8 mouse cellular contexts compared by ENCODE assay signal in the genomic region with DNA sequence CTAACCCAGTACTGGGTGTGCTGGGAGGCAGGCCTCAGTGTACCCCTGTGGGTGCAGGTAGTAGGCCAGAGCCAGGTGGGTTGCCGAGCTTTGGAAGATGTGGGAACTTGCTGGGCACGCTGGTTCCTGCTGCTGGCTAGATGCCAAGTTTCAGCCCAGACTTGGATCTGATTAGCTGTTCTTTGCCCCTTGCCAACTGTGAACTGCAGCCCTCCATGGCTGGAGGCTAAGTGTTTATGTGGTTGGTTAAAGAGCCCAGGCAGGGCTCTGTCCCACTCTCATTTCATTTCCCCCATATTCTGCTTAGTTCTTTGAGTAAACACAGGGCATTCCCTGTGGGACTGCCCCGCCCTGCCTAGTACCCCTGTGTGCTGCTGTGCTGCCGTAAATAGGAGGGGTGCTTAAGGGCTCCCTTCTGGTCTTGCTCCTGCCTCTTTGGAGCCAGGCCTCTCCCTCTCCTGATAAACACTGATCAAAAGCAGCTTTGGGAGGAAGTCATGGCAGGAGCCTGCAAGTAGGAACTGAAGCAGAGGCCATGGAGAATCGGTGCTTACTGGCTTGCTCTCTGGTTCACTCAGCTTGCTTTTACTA.
A peak's percentile ranks its signal among the peaks of the same experiment; 100 is the strongest.
DNase-seq lines count a peak whose midpoint lies in the region; ATAC-seq lines count a peak whose summit lies in the region.

No protein-coding gene starts in this region.

- H3K36me3 ChIP-seq in kidney, embryonic 14.5 days (ENCODE audit: control insufficient read depth, insufficient read depth, low read length) = peaks cover 5% of the 10 kb centered on the region; the same call in 1 of the 2 replicates
- no peaks in the 10 kb centered on the region for H3K36me3 ChIP-seq in neural tube, embryonic 13.5 days

- H3K9ac ChIP-seq in kidney, embryonic 14.5 days (ENCODE audit: low read depth, low read length) = no peak overlapping the region; the same call in 1 of the 2 replicates
- H3K9ac ChIP-seq in neural tube, embryonic 13.5 days = peak overlapping the region; percentile 58

- peak; percentile 55 for DNase-seq in adrenal gland, postnatal 14 days
- DNase-seq in adrenal gland, adult 18-20 months (ENCODE audit: low spot score in 2 of 2) = no peak
- DNase-seq in ovary, postnatal 36 days (ENCODE audit: low spot score) = peak; percentile 26
- DNase-seq in ovary, postnatal 14 days (ENCODE audit: low spot score) = no peak
- DNase-seq in right cerebral cortex, postnatal 25 days = no peak

- no peak; the same call in 1 of the 2 replicates for ATAC-seq in kidney, embryonic 14.5 days (ENCODE audit: low FRiP score, low TSS enrichment)
- no peak for ATAC-seq in neural tube, embryonic 13.5 days (ENCODE audit: low read depth)
- no peak for ATAC-seq in megakaryocyte-erythroid progenitor cell, adult 5-6 weeks (replicated peaks; ENCODE audit: low FRiP score, low TSS enrichment, poor library complexity, severe bottlenecking)

- no peaks in the 10 kb centered on the region for H3K9me3 ChIP-seq in kidney, embryonic 14.5 days (ENCODE audit: control insufficient read depth, low read length)
- H3K9me3 ChIP-seq in neural tube, embryonic 13.5 days = no peaks in the 10 kb centered on the region

- H3K4me2 ChIP-seq in kidney, embryonic 14.5 days (replicated peaks; ENCODE audit: low read depth, low read length) = no peak overlapping the region
- no peak overlapping the region for H3K4me2 ChIP-seq in neural tube, embryonic 13.5 days

- H3K4me1 ChIP-seq in kidney, embryonic 14.5 days (ENCODE audit: control insufficient read depth, insufficient read depth, low read length) = peaks cover 71% of the 10 kb centered on the region
- peaks cover 99% of the 10 kb centered on the region for H3K4me1 ChIP-seq in neural tube, embryonic 13.5 days (replicated peaks)

- WGBS in kidney, embryonic 14.5 days = 55% methylated on average over 5 of the region's 5 CpGs
- 36% methylated on average over 5 of the region's 5 CpGs for WGBS in neural tube, embryonic 13.5 days

- H3K27ac ChIP-seq in kidney, embryonic 14.5 days (ENCODE audit: low read depth, low read length) = 0 out of 2 replicates have a peak overlapping the region, but pooled peaks have one; percentile 39
- H3K27ac ChIP-seq in neural tube, embryonic 13.5 days (replicated peaks) = peak overlapping the region; percentile 84

- H3K27me3 ChIP-seq in kidney, embryonic 14.5 days (ENCODE audit: control insufficient read depth, insufficient read depth, low read length) = no peaks in the 10 kb centered on the region
- H3K27me3 ChIP-seq in neural tube, embryonic 13.5 days = no peaks in the 10 kb centered on the region

- H3K4me3 ChIP-seq in kidney, embryonic 14.5 days (ENCODE audit: low read length) = no peak overlapping the region
- no peak overlapping the region for H3K4me3 ChIP-seq in neural tube, embryonic 13.5 days

Comparison
In these comparisons a context has a peak if more than half of its experiments do, and no peak if none do; other contexts are left out.
1. DNase-seq: peak in adrenal gland, postnatal 14 days (single experiment) and ovary, postnatal 36 days (single experiment); none in adrenal gland, adult 18-20 months (0 of 2), ovary, postnatal 14 days (single experiment) and right cerebral cortex, postnatal 25 days (single experiment).